Mouse (Mus musculus): ENCODE results near the gene P4ha2. TPM values are rescaled to one million over a fixed set of nuclear protein-coding genes. Genes with fewer than 3 reads are reported as not detected.
"Not testable (repeated sequence)": the region's sequence is repeated elsewhere in the genome, so short reads cannot be mapped to it uniquely, and the experiment has no call there.

P4ha2 gene
- polyA plus RNA-seq, 1 experiment = 27.1 TPM

DNA sequence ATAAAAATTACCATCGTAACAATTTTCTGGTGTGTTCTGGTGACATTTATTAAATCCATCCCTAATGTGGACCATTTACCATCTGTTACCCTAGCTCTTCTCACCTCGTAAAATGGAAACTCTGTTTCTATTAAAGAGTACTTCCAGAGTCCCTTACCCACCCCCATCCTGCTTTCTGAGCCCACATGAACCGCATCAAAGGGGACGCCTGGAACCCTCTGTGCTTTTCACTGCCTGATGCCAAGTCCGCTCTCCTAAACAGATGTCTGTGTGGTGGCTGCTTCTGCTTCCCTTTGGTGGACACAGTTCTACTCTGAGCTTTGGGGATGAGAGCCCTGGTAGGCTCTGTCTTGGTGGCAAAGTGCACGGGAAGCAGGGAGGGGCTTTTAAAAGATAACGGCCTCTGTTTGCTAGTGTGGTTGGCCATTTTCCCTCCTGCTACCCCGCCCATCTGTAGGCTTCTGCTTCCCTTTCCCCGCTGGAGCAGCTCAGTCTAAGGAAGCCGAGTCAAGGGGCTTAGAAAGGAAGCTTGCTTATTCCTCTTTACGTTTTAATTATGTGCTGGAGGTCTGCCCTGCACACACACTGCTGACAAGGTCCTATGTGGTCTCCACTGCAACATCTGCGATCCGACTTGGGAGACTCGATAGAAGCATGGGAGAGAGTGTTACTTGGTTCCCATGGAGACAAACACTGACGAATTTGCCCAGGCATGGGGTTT, 26.9 kb downstream of the P4ha2 start:
- peak in 1 of 2 experiments; percentile 43 for DNase-seq (ENCODE audit: extremely low spot score in 1 of 2, low spot score in 1 of 2)

GRCm38 (mm10) chr11:54127397-54127796, 27.5 kb downstream of the P4ha2 start:
- DNase-seq (ENCODE audit: extremely low spot score in 1 of 2, low spot score in 1 of 2) = no peak

- DNase-seq (ENCODE audit: extremely low spot score in 1 of 2, low spot score in 1 of 2) = no peak
These were observed 30.1 kb downstream of the P4ha2 start for GRCm38 (mm10) chr11:54129955-54130354.

GRCm38 (mm10) chr11:54130721-54131120, 30.8 kb downstream of the P4ha2 start:
- DNase-seq (ENCODE audit: extremely low spot score in 1 of 2, low spot score in 1 of 2) = peak in 1 of 2 experiments; percentile 35

DNA sequence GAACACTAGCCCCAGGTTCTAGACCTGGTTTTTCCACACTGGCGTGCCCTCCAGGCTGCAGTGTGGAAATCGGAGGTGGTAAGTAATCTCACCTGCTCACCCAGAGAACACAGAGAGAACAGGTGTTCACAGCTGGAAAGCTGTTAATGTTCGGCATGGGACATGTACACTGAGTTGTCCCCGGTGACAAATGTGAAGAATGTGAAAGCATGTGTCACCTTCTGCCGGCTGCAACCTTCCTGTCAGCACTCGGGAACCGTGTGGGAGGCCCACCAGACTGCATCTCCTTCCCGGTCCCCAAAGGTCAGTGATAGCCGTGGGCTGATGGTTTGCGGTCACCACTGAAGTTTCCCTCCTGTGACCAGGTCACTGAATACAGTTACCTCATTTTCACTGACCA, 32.4 kb downstream of the P4ha2 start:
- no peak for DNase-seq (ENCODE audit: extremely low spot score in 1 of 2, low spot score in 1 of 2)

DNA sequence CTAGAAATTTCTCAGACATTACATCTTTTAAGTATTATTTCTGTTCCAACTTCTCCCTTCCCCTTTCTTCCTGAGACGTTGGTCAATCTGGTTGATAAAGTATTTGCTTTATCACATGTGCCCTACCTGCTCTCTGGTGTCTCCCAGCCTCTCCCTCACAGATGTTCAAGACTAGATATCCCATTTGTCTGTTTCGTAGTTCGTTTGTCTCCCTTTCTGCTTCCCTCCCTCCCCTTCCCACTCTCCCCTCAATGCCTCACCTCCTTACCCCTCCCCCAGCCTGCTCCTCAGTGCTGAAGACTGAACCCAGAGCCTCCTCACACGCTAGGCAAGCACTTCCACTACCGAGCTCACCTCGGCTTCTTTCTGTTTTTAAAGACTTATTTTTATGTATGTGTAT, 35.0 kb downstream of the P4ha2 start:
- no peak for DNase-seq (ENCODE audit: extremely low spot score in 1 of 2, low spot score in 1 of 2)

DNA sequence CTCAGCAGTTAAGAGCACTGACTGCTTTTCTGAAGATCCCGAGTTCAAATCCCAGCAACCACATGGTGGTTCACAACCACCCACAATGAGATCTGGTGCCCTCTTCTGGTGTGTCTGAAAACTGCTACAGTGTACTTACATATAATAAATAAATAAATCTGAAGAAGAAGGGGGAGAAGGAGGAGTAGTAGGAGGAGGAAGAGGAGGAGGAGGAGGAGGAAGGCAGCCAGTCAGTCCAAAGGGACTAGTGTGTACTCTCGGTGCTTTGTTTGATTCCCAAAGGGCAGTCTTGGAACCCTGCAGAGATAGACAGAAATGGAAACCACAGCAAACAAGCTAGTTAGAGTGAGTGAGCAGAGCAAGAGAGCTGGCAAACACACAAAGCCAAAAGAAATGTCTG, 40.3 kb downstream of the P4ha2 start:
- DNase-seq (ENCODE audit: extremely low spot score in 1 of 2, low spot score in 1 of 2) = not testable (repeated sequence)

DNA sequence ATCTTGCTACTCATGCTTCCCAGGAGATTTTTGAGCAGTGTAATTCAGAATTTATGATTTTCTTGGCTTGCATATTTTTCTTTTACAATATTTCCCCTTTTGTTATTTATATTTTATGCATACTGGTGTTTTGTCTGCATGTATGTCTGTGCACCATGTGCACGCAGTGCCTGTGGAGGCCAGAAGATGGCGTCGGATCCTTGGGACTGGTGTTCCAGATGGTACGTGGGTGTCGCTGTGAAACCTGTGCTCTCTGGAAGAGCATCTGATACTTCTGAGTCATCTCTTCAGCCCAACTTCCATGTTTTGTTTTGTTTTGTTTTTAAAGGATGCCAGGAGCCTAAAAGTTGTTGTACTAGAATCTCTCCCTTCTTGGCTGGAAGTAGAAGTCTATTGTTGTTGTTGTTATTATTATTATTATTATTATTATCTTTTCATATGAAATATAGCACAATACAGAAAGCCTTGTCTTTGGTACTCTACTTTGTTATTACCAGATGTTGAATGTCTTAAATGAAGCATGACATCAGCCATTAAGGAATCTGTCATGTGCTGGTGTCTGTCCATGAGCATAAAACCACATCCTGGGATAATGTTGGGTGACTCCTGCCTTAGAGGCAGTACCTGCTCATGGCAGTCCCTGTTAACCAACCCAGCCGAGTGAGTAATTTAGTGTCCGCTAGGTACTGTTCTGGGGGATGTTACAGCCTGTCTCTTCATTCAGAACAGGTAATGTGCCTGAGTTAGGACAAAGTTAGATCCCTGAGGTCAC, 41.5 kb downstream of the P4ha2 start:
- DNase-seq (ENCODE audit: extremely low spot score in 1 of 2, low spot score in 1 of 2) = peak in 1 of 2 experiments; percentile 37

DNA sequence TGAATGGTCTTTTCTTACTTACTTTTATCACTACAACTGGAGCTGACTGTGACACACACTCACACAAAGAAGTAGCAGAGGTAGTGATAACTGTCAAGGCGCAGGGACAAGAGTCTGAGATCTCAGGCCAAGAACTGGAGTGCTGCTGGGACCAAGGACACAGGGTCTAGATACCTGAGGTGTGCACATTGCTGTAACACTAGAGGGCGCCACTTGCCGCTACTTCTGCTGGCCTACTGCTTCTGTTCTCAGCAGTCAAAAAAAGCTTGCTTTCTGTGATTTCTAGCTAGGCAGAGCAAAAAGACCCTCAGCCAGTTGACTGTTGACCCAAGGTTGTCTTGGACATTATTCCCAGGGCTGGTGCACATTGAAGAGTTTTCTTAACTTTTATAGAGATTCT, 45.0 kb downstream of the P4ha2 start:
- peak in 1 of 2 experiments; percentile 81 for DNase-seq (ENCODE audit: extremely low spot score in 1 of 2, low spot score in 1 of 2)

DNA sequence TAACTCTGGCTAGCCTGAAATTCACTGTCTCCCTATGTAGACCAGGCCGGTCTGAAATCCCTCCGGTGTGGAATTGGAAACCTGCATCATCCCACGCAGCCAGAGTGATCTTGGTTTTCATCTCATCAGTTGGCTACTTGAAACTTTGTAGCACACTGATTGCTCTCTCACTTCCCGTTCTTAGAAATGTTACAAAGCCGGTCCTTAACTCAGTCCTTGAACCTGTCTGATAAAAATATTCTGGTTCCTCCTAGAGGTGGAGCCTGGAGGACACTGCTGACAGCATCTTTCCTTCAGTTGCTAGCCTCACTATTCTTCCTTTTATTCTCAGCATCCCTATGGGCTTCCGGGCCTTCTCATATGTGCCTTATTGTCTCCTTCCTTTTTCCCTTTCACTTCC, 46.1 kb downstream of the P4ha2 start:
- no peak for DNase-seq (ENCODE audit: extremely low spot score in 1 of 2, low spot score in 1 of 2)

DNA sequence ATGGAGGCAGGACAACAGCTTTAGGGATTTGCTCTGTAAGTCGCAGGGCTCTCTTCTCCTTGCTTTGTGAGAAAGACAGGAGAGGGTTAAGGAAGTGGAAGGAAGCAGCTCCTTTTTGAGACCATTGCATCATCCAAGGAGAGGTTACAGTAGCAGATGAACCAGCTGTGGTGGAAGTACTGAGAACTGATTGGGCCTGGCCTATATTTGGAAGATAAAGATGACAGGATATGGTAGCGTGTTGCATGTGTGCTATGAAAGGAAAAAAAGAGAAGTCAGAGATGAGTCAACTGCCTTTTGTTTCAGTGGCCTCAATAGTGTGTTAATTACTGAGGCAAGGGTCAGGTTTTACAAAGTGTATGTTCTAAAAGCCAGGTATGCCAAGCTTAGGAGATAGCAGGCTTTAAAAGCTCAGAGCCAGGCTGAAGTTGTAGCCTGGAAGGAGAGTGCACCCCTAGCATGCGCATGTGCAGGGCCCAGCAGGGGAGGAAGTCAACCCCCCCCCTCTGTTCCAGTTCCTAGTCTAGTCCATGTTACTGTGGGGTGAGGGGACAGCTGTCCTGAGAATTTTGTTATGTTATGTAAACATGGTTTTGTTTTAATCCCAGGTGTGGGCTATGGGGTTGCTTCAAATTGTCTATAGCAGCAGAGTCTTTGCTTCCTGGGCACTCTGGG, 50.0 kb downstream of the P4ha2 start:
- DNase-seq (ENCODE audit: extremely low spot score in 1 of 2, low spot score in 1 of 2) = no peak

DNA sequence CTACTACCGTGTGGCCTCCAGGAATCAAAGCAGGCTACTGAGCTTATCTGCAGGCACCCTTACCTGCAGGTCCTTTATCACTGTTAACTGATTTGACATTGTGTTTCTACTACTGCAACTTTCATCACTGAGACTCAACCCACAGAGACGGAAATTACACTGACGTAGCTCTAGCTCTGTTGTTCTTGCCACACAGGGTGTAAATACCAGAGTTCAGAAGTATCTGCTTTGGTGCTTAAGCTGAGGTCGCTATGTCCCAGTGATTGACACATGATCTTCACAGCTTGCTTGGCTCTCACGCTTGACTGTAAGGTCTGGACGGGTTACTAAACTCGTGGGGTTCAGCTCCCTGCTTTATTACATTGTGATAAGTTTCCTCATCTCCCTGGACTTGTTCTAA, 51.2 kb downstream of the P4ha2 start:
- no peak for DNase-seq (ENCODE audit: extremely low spot score in 1 of 2, low spot score in 1 of 2)

GRCm38 (mm10) chr11:54152957-54153356, 53.1 kb downstream of the P4ha2 start:
- DNase-seq (ENCODE audit: extremely low spot score in 1 of 2, low spot score in 1 of 2) = no peak

GRCm38 (mm10) chr11:54155864-54156263, 56.0 kb downstream of the P4ha2 start:
- DNase-seq (ENCODE audit: extremely low spot score in 1 of 2, low spot score in 1 of 2) = peak in 1 of 2 experiments; percentile 52

DNA sequence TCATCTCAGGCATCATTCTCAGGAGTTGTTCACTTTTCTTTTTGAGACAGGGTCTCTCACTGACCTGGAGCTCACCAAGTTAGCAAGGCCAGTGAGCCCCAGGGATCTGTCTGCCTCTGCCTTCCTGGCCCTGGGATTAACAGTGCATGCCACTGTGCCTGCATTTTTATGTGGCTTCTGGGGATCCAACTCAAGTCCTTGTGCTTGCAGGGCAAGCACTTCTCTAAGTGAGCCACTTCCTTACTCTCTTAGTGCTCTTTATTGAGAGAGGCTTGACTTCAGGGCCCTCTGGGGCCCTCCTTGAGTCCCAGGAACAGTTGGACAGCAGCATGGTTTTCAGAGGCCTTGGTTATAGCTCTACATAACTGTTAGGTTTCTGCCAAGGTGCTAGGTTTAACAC, 56.6 kb downstream of the P4ha2 start:
- no peak for DNase-seq (ENCODE audit: extremely low spot score in 1 of 2, low spot score in 1 of 2)

DNA sequence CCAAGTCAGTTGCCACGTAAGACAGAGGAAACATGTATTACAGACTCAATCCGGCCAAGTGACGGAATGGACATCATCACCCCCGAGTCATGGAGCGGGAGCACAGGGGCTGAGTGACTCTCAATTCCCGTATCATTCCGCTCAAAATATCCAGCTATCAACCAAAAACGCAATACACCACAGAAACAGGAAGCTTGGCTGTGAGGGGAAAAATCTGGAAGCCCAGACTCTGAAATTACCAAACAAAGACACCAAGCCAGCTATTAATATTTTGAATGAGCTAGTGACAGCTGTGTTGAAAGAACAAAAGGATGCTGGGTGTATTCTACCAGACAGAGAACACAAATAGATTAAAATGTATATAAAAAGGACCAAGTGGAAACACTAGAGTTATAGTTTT, 57.7 kb downstream of the P4ha2 start:
- DNase-seq (ENCODE audit: extremely low spot score in 1 of 2, low spot score in 1 of 2) = peak in 1 of 2 experiments; percentile 5

DNA sequence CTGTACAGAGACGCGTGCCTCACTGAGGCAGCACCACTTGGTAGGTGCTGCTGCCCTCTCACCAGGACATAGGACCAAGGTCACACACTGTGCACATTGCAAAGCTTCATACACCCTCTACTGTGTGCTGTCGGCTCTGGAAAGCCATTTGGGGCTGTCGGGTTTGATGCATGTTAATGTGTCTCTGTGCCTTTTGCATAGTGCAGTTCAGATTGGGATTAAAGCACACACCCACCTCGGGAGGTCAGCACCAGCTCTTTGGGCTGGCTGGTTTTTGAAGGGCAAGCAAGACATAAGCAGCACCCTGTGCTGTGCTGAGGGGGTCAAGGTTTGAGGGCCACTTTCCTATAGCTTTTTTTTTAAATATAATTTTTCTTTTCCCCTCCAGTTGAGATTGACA, 60.5 kb downstream of the P4ha2 start:
- no peak for DNase-seq (ENCODE audit: extremely low spot score in 1 of 2, low spot score in 1 of 2)

DNA sequence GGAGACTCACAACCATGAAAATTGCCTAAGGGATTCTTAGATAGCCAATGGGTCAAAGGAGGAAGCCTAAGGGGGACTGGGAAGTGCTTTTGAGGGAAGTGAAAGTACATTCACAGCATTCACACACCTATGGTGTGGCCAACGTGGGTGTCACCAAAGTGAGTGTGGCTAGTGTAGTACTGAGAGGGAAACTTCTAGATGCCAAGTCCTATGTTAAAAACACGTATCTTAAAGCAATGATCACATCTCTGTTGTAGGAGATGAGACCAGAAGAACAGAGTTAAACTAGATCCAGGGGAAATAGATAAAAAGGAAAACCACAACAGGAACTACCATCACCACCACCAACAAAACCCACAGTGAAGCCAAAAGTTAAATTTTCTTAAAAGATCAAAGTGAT, 61.0 kb downstream of the P4ha2 start:
- no peak for DNase-seq (ENCODE audit: extremely low spot score in 1 of 2, low spot score in 1 of 2)

DNA sequence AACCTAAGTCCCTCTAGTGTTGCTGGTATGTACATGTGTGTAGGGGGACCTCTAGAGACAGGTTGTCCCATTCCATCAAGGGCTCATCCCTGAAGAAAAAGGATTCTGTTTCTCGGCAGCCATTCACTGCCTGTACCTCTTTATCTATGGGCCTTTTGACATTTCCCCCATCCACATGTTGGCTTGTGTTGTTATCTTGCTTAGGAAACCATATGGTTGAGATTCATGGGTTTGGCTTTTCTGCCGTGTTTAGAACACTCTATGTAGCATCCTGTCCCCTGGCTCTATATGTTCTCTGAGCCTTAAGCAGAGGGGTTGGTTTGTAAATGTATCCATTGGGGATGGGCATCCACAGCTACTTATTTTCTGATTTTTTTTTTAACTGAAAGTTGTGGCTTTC, 61.6 kb downstream of the P4ha2 start:
- DNase-seq (ENCODE audit: extremely low spot score in 1 of 2, low spot score in 1 of 2) = no peak

DNA sequence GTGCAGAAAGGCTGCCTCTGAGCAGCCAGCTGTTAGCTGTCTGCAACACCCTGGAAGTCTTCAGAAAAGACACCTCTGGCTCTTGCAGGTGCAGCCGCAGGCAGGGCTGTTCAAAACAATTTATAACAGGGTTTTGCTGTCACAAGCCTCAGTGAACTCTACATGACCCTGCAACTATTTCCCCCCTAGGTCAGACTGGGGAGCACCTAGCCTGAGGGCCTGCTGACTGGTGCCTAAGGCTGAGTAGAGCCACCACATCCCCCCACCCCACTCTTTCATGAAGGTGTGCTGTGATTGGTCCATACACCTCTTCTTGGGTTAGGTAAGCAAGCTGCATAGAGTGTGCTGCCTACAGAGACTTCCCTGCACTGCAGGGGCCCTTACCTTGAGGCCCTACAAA, 63.1 kb downstream of the P4ha2 start:
- DNase-seq (ENCODE audit: extremely low spot score in 1 of 2, low spot score in 1 of 2) = no peak

GRCm38 (mm10) chr11:54169432-54170295, 69.8 kb downstream of the P4ha2 start:
- no peak for DNase-seq (ENCODE audit: extremely low spot score in 1 of 2, low spot score in 1 of 2)
